Mouse (Mus musculus) limb, embryonic 13.5 days (tissue): ENCODE results near the gene Iqsec1. TPM values are rescaled to one million over a fixed set of nuclear protein-coding genes. Genes with fewer than 3 reads are reported as not detected.

ENCODE experiments used
- ATAC-seq: fragments of 200-750 bp; cut with Nextera tagmentation; 2 replicates; pipeline ENCODE4 v1.8.0; 2017; ENCODE audit warnings: low read depth, moderate number of reproducible peaks, moderate TSS enrichment; ENCODE audit not compliant: low FRiP score
- H3K27ac ChIP-seq: fragments of 300-500 bp; sonication (generic); 2 replicates; pipeline ENCODE4 v1.5.1; 2015; ENCODE audit warnings: inconsistent platforms, mild to moderate bottlenecking, moderate library complexity
- H3K27me3 ChIP-seq: fragments of 300-500 bp; sonication (generic); 2 replicates; pipeline ENCODE4 v1.6.1; 2015; ENCODE audit warnings: mild to moderate bottlenecking, inconsistent platforms
- H3K36me3 ChIP-seq: fragments of 300-500 bp; sonication (generic); 2 replicates; pipeline ENCODE4 v1.6.1; 2015; ENCODE audit warnings: inconsistent platforms, mild to moderate bottlenecking, moderate library complexity
- H3K4me1 ChIP-seq: fragments of 300-500 bp; sonication (generic); 2 replicates; pipeline ENCODE4 v1.6.1; 2015; ENCODE audit warnings: inconsistent platforms
- H3K4me2 ChIP-seq: fragments of 300-500 bp; sonication (generic); replicated peaks from 2 replicates; pipeline ENCODE4 v1.6.1; 2015; ENCODE audit warnings: inconsistent platforms, mild to moderate bottlenecking, moderate library complexity
- H3K4me3 ChIP-seq: fragments of 300-500 bp; sonication (generic); 2 replicates; pipeline ENCODE4 v1.5.1; 2015; ENCODE audit warnings: moderate library complexity, mild to moderate bottlenecking, inconsistent platforms
- H3K9ac ChIP-seq: fragments of 300-500 bp; sonication (generic); 2 replicates; pipeline ENCODE4 v1.6.1; 2015; ENCODE audit warnings: mild to moderate bottlenecking, inconsistent platforms
- H3K9me3 ChIP-seq: fragments of 300-500 bp; sonication (generic); 2 replicates; pipeline ENCODE4 v1.6.1; 2016; ENCODE audit warnings: inconsistent platforms
- WGBS: fragments of 180-500 bp; shearing (Covaris S2); methylation state at CpG from one replicate; pipeline ENCODE4 v1.1.7; 2015; 5-methylcytosine and 5-hydroxymethylcytosine counted together
- polyA plus RNA-seq: library from polyadenylated mRNA; unstranded; fragments of >200 nt; fragmentation: Nextera tagmentation; extraction: Ambion mirVana; gene quantifications from 2 replicates; pipeline ENCODE4 v1.2.1, GENCODE M21; 2015

Gene Iqsec1
- polyA plus RNA-seq, 1 experiment from 2014 or later, result 11.1 TPM

- no peak overlapping the region for H3K9ac ChIP-seq
- no peaks in the 10 kb centered on the region for H3K36me3 ChIP-seq
- H3K4me2 ChIP-seq, result no peak overlapping the region
- H3K9me3 ChIP-seq, result no peaks in the 10 kb centered on the region
- H3K27ac ChIP-seq, result no peak overlapping the region
- 85% methylated on average over 2 of the region's 2 CpGs for WGBS
- no peak overlapping the region for H3K4me3 ChIP-seq
- H3K27me3 ChIP-seq, result no peaks in the 10 kb centered on the region
- H3K4me1 ChIP-seq, result no peaks in the 10 kb centered on the region
- no peak for ATAC-seq
Observed at GRCm38 (mm10) chr6:90880975-90881374, 107.5 kb downstream of the Iqsec1 start.

- Histone ChIP-seq H3K4me1 (no peaks in the 10 kb centered on the region), H3K27ac (no peak overlapping the region), H3K9ac (no peak overlapping the region), H3K36me3 (no peaks in the 10 kb centered on the region), H3K27me3 (no peaks in the 10 kb centered on the region), H3K4me3 (no peak overlapping the region), H3K4me2 (no peak overlapping the region), H3K9me3 (no peaks in the 10 kb centered on the region)
- ATAC-seq, result peak; percentile 24; the same call in 1 of the 2 replicates
- WGBS, result 47% methylated on average over 3 of the region's 3 CpGs
Observed at GRCm38 (mm10) chr6:90880404-90880803, 108.1 kb downstream of the Iqsec1 start.

GRCm38 (mm10) chr6:90871581-90871980, 116.9 kb downstream of the Iqsec1 start:
- H3K27ac ChIP-seq, result no peak overlapping the region
- H3K4me2 ChIP-seq, result no peak overlapping the region
- no peaks in the 10 kb centered on the region for H3K4me1 ChIP-seq
- no peak for ATAC-seq
- no peak overlapping the region for H3K9ac ChIP-seq
- H3K4me3 ChIP-seq, result no peak overlapping the region
- no peaks in the 10 kb centered on the region for H3K9me3 ChIP-seq
- H3K36me3 ChIP-seq, result no peaks in the 10 kb centered on the region
- no peaks in the 10 kb centered on the region for H3K27me3 ChIP-seq
- 84% methylated on average over 8 of the region's 8 CpGs for WGBS

GRCm38 (mm10) chr6:90868033-90868432, 120.5 kb downstream of the Iqsec1 start:
- ATAC-seq, result no peak
- 74% methylated on average over 3 of the region's 3 CpGs for WGBS

GRCm38 (mm10) chr6:90861370-90861769, 127.1 kb downstream of the Iqsec1 start:
- no peak for ATAC-seq
- Histone ChIP-seq H3K27me3 (no peaks in the 10 kb centered on the region), H3K9ac (no peak overlapping the region), H3K9me3 (no peaks in the 10 kb centered on the region), H3K4me2 (no peak overlapping the region), H3K4me1 (no peaks in the 10 kb centered on the region), H3K36me3 (no peaks in the 10 kb centered on the region), H3K27ac (no peak overlapping the region), H3K4me3 (no peak overlapping the region)
- whole genome bisulfite sequencing, result 91% methylated on average over 1 of the region's 1 CpGs

More at GRCm38 (mm10) chr6:90868033-90868432, 120.5 kb downstream of the Iqsec1 start:
- Histone ChIP-seq H3K27me3 (no peaks in the 10 kb centered on the region), H3K36me3 (no peaks in the 10 kb centered on the region), H3K4me2 (no peak overlapping the region), H3K4me1 (no peaks in the 10 kb centered on the region), H3K9me3 (no peaks in the 10 kb centered on the region), H3K9ac (no peak overlapping the region), H3K4me3 (no peak overlapping the region), H3K27ac (no peak overlapping the region)

GRCm38 (mm10) chr6:90857844-90858243, 130.6 kb downstream of the Iqsec1 start:
- H3K4me1 ChIP-seq, result no peaks in the 10 kb centered on the region
- H3K36me3 ChIP-seq, result no peaks in the 10 kb centered on the region
- H3K27ac ChIP-seq, result no peak overlapping the region
- no peaks in the 10 kb centered on the region for H3K27me3 ChIP-seq
- ATAC-seq, result no peak
- H3K4me2 ChIP-seq, result no peak overlapping the region
- WGBS, result 88% methylated on average over 1 of the region's 1 CpGs
- H3K4me3 ChIP-seq, result no peak overlapping the region
- H3K9me3 ChIP-seq, result no peaks in the 10 kb centered on the region
- no peak overlapping the region for H3K9ac ChIP-seq

GRCm38 (mm10) chr6:90852360-90852759, 136.1 kb downstream of the Iqsec1 start:
- no peak overlapping the region for H3K4me2 ChIP-seq
- H3K9me3 ChIP-seq, result no peaks in the 10 kb centered on the region
- no peaks in the 10 kb centered on the region for H3K4me1 ChIP-seq
- H3K27me3 ChIP-seq, result no peaks in the 10 kb centered on the region
- no peak overlapping the region for H3K9ac ChIP-seq
- no peaks in the 10 kb centered on the region for H3K36me3 ChIP-seq
- ATAC-seq, result no peak
- no peak overlapping the region for H3K27ac ChIP-seq
- 20% methylated on average over 2 of the region's 2 CpGs for WGBS
- H3K4me3 ChIP-seq, result no peak overlapping the region

GRCm38 (mm10) chr6:90848068-90848467, 140.4 kb downstream of the Iqsec1 start:
- 43% methylated on average over 1 of the region's 1 CpGs for WGBS
- H3K9ac ChIP-seq, result no peak overlapping the region
- no peak overlapping the region for H3K27ac ChIP-seq
- peaks cover 2% of the 10 kb centered on the region; the same call in 1 of the 2 replicates for H3K9me3 ChIP-seq
- no peak overlapping the region for H3K4me3 ChIP-seq
- no peak overlapping the region for H3K4me2 ChIP-seq
- H3K4me1 ChIP-seq, result no peaks in the 10 kb centered on the region
- H3K36me3 ChIP-seq, result no peaks in the 10 kb centered on the region
- ATAC-seq, result no peak
- H3K27me3 ChIP-seq, result no peaks in the 10 kb centered on the region

GRCm38 (mm10) chr6:90847523-90847922, 141.0 kb downstream of the Iqsec1 start:
- no peak overlapping the region for H3K4me3 ChIP-seq
- H3K36me3 ChIP-seq, result no peaks in the 10 kb centered on the region
- no peak for ATAC-seq
- peaks cover 4% of the 10 kb centered on the region; the same call in 1 of the 2 replicates for H3K9me3 ChIP-seq
- no peaks in the 10 kb centered on the region for H3K27me3 ChIP-seq
- 76% methylated on average over 2 of the region's 2 CpGs for WGBS
- no peak overlapping the region for H3K4me2 ChIP-seq
- H3K27ac ChIP-seq, result no peak overlapping the region
- no peak overlapping the region for H3K9ac ChIP-seq
- no peaks in the 10 kb centered on the region for H3K4me1 ChIP-seq

GRCm38 (mm10) chr6:90839972-90840371, 148.5 kb downstream of the Iqsec1 start:
- Histone ChIP-seq H3K36me3 (no peaks in the 10 kb centered on the region), H3K4me1 (no peaks in the 10 kb centered on the region), H3K27me3 (no peaks in the 10 kb centered on the region), H3K9me3 (peaks cover 4% of the 10 kb centered on the region; the same call in 1 of the 2 replicates), H3K4me3 (no peak overlapping the region), H3K4me2 (no peak overlapping the region), H3K27ac (no peak overlapping the region), H3K9ac (no peak overlapping the region)
- 91% methylated on average over 2 of the region's 2 CpGs for WGBS
- ATAC-seq, result no peak

GRCm38 (mm10) chr6:90836749-90837148, 151.7 kb downstream of the Iqsec1 start:
- H3K4me3 ChIP-seq, result no peak overlapping the region
- WGBS, result 52% methylated on average over 2 of the region's 2 CpGs
- H3K27me3 ChIP-seq, result no peaks in the 10 kb centered on the region
- no peak overlapping the region for H3K27ac ChIP-seq
- no peak overlapping the region for H3K9ac ChIP-seq
- no peaks in the 10 kb centered on the region for H3K9me3 ChIP-seq
- no peak overlapping the region for H3K4me2 ChIP-seq
- no peaks in the 10 kb centered on the region for H3K4me1 ChIP-seq
- ATAC-seq, result no peak
- H3K36me3 ChIP-seq, result no peaks in the 10 kb centered on the region

- Histone ChIP-seq H3K27ac (no peak overlapping the region), H3K4me1 (no peaks in the 10 kb centered on the region), H3K4me2 (no peak overlapping the region), H3K4me3 (no peak overlapping the region), H3K9me3 (no peaks in the 10 kb centered on the region), H3K9ac (no peak overlapping the region), H3K27me3 (no peaks in the 10 kb centered on the region), H3K36me3 (no peaks in the 10 kb centered on the region)
- no peak for ATAC-seq
- WGBS, result 77% methylated on average over 6 of the region's 6 CpGs
Observed at GRCm38 (mm10) chr6:90829536-90829935, 158.9 kb downstream of the Iqsec1 start.

- Histone ChIP-seq H3K4me2 (no peak overlapping the region), H3K9me3 (no peaks in the 10 kb centered on the region), H3K9ac (no peak overlapping the region), H3K27me3 (no peaks in the 10 kb centered on the region), H3K4me3 (no peak overlapping the region), H3K4me1 (no peaks in the 10 kb centered on the region), H3K36me3 (no peaks in the 10 kb centered on the region), H3K27ac (no peak overlapping the region)
- WGBS, result 77% methylated on average over 2 of the region's 2 CpGs
- no peak for ATAC-seq
Observed at GRCm38 (mm10) chr6:90825063-90825462, 163.4 kb downstream of the Iqsec1 start.
